Mouse (Mus musculus) right cerebral cortex, postnatal 14 days (tissue): ENCODE measurements at regions not wholly inside any gene's neighbourhood (a gene's known extent, or its start where the extent isn't known, plus 50 kb on each side); places are given as distances from the start of the nearest gene placed in this dataset.

ENCODE experiments used
- DNase-seq: peaks from one replicate; pipeline ENCODE4 v3.0.0; 2022

GRCm38 (mm10) chr2:136617138-136617537 is 96.1 kb upstream of the Snap25 start:
- DNase-seq = no peak

- DNase-seq = no peak
Measured at GRCm38 (mm10) chr2:136618114-136618513, 95.1 kb upstream of the Snap25 start.

DNA sequence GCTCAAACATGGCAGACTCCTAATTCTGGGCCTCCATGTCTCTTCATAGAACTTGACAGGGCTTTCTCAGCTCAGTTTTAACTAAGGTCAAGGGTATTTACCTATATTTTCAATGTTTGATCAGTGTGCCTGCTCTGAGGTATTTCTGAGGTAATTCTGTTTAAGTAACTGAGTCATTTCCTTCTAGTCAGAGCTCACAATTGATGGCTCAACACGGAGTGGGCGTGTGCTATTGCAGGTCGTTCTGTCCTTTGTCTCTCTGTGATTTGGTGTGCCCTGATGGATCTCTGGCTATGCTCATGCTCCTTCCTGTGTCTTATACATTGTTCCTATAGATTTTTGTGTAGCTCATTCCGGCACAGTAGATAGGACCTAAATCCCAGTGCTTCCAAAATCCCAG is 92.9 kb upstream of the Snap25 start:
- no peak for DNase-seq

- DNase-seq = no peak
Measured at GRCm38 (mm10) chr2:136620969-136621368, 92.3 kb upstream of the Snap25 start.

GRCm38 (mm10) chr2:136623808-136624489 is 89.3 kb upstream of the Snap25 start:
- DNase-seq = no peak

GRCm38 (mm10) chr2:136624490-136624850 is 88.8 kb upstream of the Snap25 start:
- no peak for DNase-seq

DNA sequence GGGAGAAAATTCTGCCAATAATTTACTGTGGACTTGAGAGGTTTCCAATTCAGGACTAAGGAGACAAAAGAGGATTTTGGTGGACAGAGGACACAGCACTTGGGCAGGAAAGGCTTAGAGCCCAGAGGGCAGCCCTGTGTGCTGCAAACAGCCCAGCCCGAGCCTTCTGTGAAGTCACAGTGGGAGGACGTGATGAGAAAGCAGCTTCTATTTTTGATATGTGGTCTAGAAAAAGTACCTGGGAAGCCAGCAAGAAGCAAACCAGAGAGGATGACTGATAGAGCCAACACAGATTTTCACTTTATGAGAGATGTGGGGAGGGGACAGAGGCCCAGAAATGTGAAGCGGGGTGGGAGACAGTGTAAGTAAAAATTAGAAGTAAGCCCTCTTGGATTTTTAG is 66.3 kb upstream of the Snap25 start:
- no peak for DNase-seq

- DNase-seq = peak; percentile 24
Measured at GRCm38 (mm10) chr2:136648606-136649005, 64.6 kb upstream of the Snap25 start.

- DNase-seq = no peak
Measured at GRCm38 (mm10) chr2:136650721-136651120, 62.5 kb upstream of the Snap25 start.

GRCm38 (mm10) chr2:136652206-136653003 is 60.8 kb upstream of the Snap25 start:
- DNase-seq = no peak
